Mouse (Mus musculus): ENCODE measurements at regions not wholly inside any gene's neighbourhood (a gene's known extent, or its start where the extent isn't known, plus 50 kb on each side); places are given as distances from the start of the nearest gene placed in this dataset.

- TF ChIP-seq CTCF (conservative IDR thresholded peaks at IDR 0.05; ENCODE audit: insufficient read depth, insufficient read length, low read depth, low read length) (no peak), POLR2A (IDR thresholded peaks at IDR 0.05; ENCODE audit: low read depth, low read length) (no peak)
Observed at GRCm38 (mm10) chr13:97394756-97395454, 154.0 kb downstream of the Enc1 start.
